Mouse (Mus musculus) stomach, postnatal 0 days (tissue): Measurements from ENCODE around the gene Fam114a2. TPM values are rescaled to one million over a fixed set of nuclear protein-coding genes. Genes with fewer than 3 reads are reported as not detected.

ENCODE experiments used
- ATAC-seq: fragments of 200-750 bp; cut with Nextera tagmentation; 2 replicates; pipeline ENCODE4 v1.8.0; 2017; ENCODE audit not compliant: low FRiP score, low TSS enrichment
- DNase-seq: peaks from one replicate; pipeline ENCODE4 v3.0.0-alpha.2; 2016; ENCODE audit warnings: low spot score
- H3K27ac ChIP-seq: fragments of 300-500 bp; sonication (generic); replicated peaks from 2 replicates; pipeline ENCODE4 v1.5.1; 2014; ENCODE audit warnings: mild to moderate bottlenecking, control low read depth
- H3K27me3 ChIP-seq: fragments of 300-500 bp; sonication (generic); 2 replicates; pipeline ENCODE4 v1.6.1; 2014; ENCODE audit warnings: low read length; ENCODE audit not compliant: control insufficient read depth, insufficient read depth
- H3K36me3 ChIP-seq: fragments of 300-500 bp; sonication (generic); 2 replicates; pipeline ENCODE4 v1.6.1; 2014; ENCODE audit warnings: low read length, mixed read lengths; ENCODE audit not compliant: control insufficient read depth, insufficient read depth
- H3K4me1 ChIP-seq: fragments of 300-500 bp; sonication (generic); replicated peaks from 2 replicates; pipeline ENCODE4 v1.6.1; 2014; ENCODE audit warnings: antibody characterized with exemption; ENCODE audit not compliant: control insufficient read depth, insufficient read depth
- H3K4me2 ChIP-seq: fragments of 300-500 bp; sonication (generic); replicated peaks from 2 replicates; pipeline ENCODE4 v1.6.1; 2014; ENCODE audit warnings: low read depth, mild to moderate bottlenecking, control low read depth, moderate library complexity
- H3K4me3 ChIP-seq: fragments of 300-500 bp; sonication (generic); 2 replicates; pipeline ENCODE4 v1.5.1; 2014; ENCODE audit warnings: low read depth, low read length, control low read depth
- H3K9ac ChIP-seq: fragments of 300-500 bp; sonication (generic); 2 replicates; pipeline ENCODE4 v1.6.1; 2014; ENCODE audit warnings: mild to moderate bottlenecking, low read length, control low read depth, mixed read lengths
- H3K9me3 ChIP-seq: fragments of 300-500 bp; sonication (generic); 2 replicates; pipeline ENCODE4 v1.6.1; 2016; ENCODE audit warnings: low read length; ENCODE audit not compliant: control insufficient read depth
- CTCF ChIP-seq: IDR thresholded peaks from 2 replicates; pipeline ENCODE4 v1.5.1; 2016; ENCODE audit warnings: antibody characterized with exemption, low read depth, mild to moderate bottlenecking, moderate library complexity
- EP300 ChIP-seq: optimal IDR thresholded peaks from 2 replicates; pipeline ENCODE3; 2016; ENCODE audit warnings: antibody characterized with exemption
- WGBS: fragments of 180-500 bp; shearing (Covaris S2); extraction: QIAGEN DNeasy Blood & Tissue Kit; methylation state at CpG from one replicate; pipeline ENCODE4 v1.1.7; 2014; 5-methylcytosine and 5-hydroxymethylcytosine counted together
- polyA plus RNA-seq: library from polyadenylated mRNA; unstranded; fragments of >200 nt; fragmentation: Nextera tagmentation; extraction: Ambion mirVana; gene quantifications from 2 replicates; pipeline ENCODE4 v1.2.1, GENCODE M21; 2015

The Fam114a2 gene
- polyA plus RNA-seq, 1 experiment from 2014 or later = 45.3 TPM

- no peak overlapping the region for H3K27ac ChIP-seq
- H3K36me3 ChIP-seq = peaks cover 11% of the 10 kb centered on the region
- ATAC-seq (no peak), DNase-seq (no peak)
- 0 out of 2 replicates have a peak, but pooled peaks cover 2% of the 10 kb centered on the region for H3K4me1 ChIP-seq
- no peak for TF ChIP-seq EP300
- no peak overlapping the region for H3K9ac ChIP-seq
- no peaks in the 10 kb centered on the region for H3K9me3 ChIP-seq
- H3K4me2 ChIP-seq = no peak overlapping the region
- no peak overlapping the region for H3K4me3 ChIP-seq
- H3K27me3 ChIP-seq = no peaks in the 10 kb centered on the region
- WGBS = 86% methylated on average over 5 of the region's 5 CpGs
Observed at GRCm38 (mm10) chr11:57515218-57515617, 3.2 kb downstream of the Fam114a2 start.

- H3K27ac ChIP-seq = no peak overlapping the region
- peaks cover 31% of the 10 kb centered on the region for H3K36me3 ChIP-seq
- H3K27me3 ChIP-seq = no peaks in the 10 kb centered on the region
- H3K4me1 ChIP-seq = no peaks in the 10 kb centered on the region
- no peaks in the 10 kb centered on the region for H3K9me3 ChIP-seq
- H3K4me2 ChIP-seq = no peak overlapping the region
- no peak overlapping the region for H3K9ac ChIP-seq
- no peak for TF ChIP-seq CTCF
- no peak for TF ChIP-seq EP300
- DNase-seq = no peak
- WGBS = 72% methylated on average over 6 of the region's 6 CpGs
- H3K4me3 ChIP-seq = no peak overlapping the region
- ATAC-seq = no peak
Observed at GRCm38 (mm10) chr11:57506899-57507298, 11.5 kb downstream of the Fam114a2 start.

- 90% methylated on average over 5 of the region's 5 CpGs for WGBS
- no peak for ATAC-seq
- no peak for DNase-seq
- no peak overlapping the region for H3K27ac ChIP-seq
- H3K4me2 ChIP-seq = no peak overlapping the region
- H3K9ac ChIP-seq = no peak overlapping the region
- TF ChIP-seq EP300 (no peak), CTCF (no peak)
- no peaks in the 10 kb centered on the region for H3K27me3 ChIP-seq
- H3K4me3 ChIP-seq = no peak overlapping the region
- H3K9me3 ChIP-seq = no peaks in the 10 kb centered on the region
- no peaks in the 10 kb centered on the region for H3K4me1 ChIP-seq
- H3K36me3 ChIP-seq = peaks cover 28% of the 10 kb centered on the region
Observed at GRCm38 (mm10) chr11:57503155-57503554, 15.3 kb downstream of the Fam114a2 start.

GRCm38 (mm10) chr11:57498215-57498614, 20.2 kb downstream of the Fam114a2 start:
- Histone ChIP-seq H3K9ac (no peak overlapping the region), H3K4me2 (no peak overlapping the region), H3K36me3 (peaks cover 22% of the 10 kb centered on the region), H3K4me1 (no peaks in the 10 kb centered on the region), H3K4me3 (no peak overlapping the region), H3K9me3 (no peaks in the 10 kb centered on the region), H3K27ac (no peak overlapping the region), H3K27me3 (no peaks in the 10 kb centered on the region)
- TF ChIP-seq CTCF (no peak), EP300 (no peak)
- ATAC-seq (no peak), DNase-seq (no peak)
- 89% methylated on average over 5 of the region's 5 CpGs for WGBS

GRCm38 (mm10) chr11:57497701-57498100, 20.7 kb downstream of the Fam114a2 start:
- no peak for TF ChIP-seq EP300
- TF ChIP-seq CTCF = no peak
- DNase-seq = no peak
- Histone ChIP-seq H3K27me3 (no peaks in the 10 kb centered on the region), H3K27ac (no peak overlapping the region), H3K9ac (no peak overlapping the region), H3K36me3 (peaks cover 24% of the 10 kb centered on the region), H3K4me1 (no peaks in the 10 kb centered on the region), H3K4me3 (no peak overlapping the region), H3K4me2 (no peak overlapping the region), H3K9me3 (no peaks in the 10 kb centered on the region)
- WGBS = 69% methylated on average over 3 of the region's 3 CpGs
- ATAC-seq = no peak

- Histone ChIP-seq H3K27ac (no peak overlapping the region), H3K4me1 (no peaks in the 10 kb centered on the region), H3K36me3 (peaks cover 27% of the 10 kb centered on the region), H3K9ac (no peak overlapping the region), H3K4me2 (no peak overlapping the region), H3K27me3 (no peaks in the 10 kb centered on the region), H3K4me3 (no peak overlapping the region), H3K9me3 (no peaks in the 10 kb centered on the region)
- DNase-seq (no peak), ATAC-seq (no peak)
- WGBS = 21% methylated on average over 3 of the region's 3 CpGs
- no peak for TF ChIP-seq CTCF
- no peak for TF ChIP-seq EP300
Observed at GRCm38 (mm10) chr11:57496462-57497039, 21.9 kb downstream of the Fam114a2 start.
